Mouse (Mus musculus) central nervous system, embryonic 11.5 days (tissue): ENCODE data around the gene Erich2. TPM values are rescaled to one million over a fixed set of nuclear protein-coding genes. Genes with fewer than 3 reads are reported as not detected.

ENCODE experiments used
- polyA plus RNA-seq: library from polyadenylated mRNA; depleted of rRNA; stranded (reverse); fragments of >200 nt; gene quantifications from 2 replicates; pipeline ENCODE4 v1.2.3, GENCODE M21; 2012; rRNA removed

The Erich2 gene
- 2.1 and 6.1 TPM in 2 replicates for polyA plus RNA-seq

GRCm38 (mm10) chr2:70508496-70508895, at the start of gene Erich2:
Gene Erich2, plus strand, starts transcription at chr2:70508819.

DNA sequence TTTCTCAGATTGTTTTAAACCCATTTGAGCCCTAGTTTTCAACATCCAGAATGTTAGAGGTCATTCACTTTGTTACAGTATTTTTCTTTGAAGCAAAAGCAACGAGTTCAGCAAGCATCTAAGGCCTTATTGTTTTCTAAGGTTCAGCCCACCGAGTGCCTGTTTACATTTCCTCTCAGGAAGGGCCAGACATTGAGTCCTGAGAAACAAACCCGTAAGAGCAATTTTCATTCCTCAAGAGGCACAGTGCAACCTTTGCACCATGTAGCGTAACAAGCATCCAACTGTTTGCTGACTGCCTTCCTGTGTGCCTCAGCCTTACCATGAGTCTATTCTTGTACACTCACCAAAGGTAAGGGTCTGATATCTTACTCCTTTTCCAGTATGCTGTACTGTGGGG, 44.2 kb downstream of the Erich2 start, which contains the start of gene Gad1:
Gene Gad1 (plus strand): TSS at position 301 of the 400 bp plus-strand sequence.

Other genes with a start within 250 kb of the Erich2 start
- gene Sp5, start 33.9 kb upstream of the Erich2 start, polyA plus RNA-seq: 6.0 and 9.2 TPM in 2 replicates
- gene Gad1, start 44.3 kb downstream of the Erich2 start, polyA plus RNA-seq: 20.3 and 32.0 TPM in 2 replicates
- 46.2 and 81.2 TPM in 2 replicates for gene Gorasp2, start 152.8 kb downstream of the Erich2 start, polyA plus RNA-seq
- 0.37 and 0.41 TPM in 2 replicates for gene Gm26558, start 153.3 kb downstream of the Erich2 start, polyA plus RNA-seq